Mouse (Mus musculus) heart, postnatal 10 days (tissue): ENCODE measurements at regions not wholly inside any gene's neighbourhood (a gene's known extent, or its start where the extent isn't known, plus 50 kb on each side); places are given as distances from the start of the nearest gene placed in this dataset.

Experiments
- DNase-seq, 2 experiments: peaks; one replicate each; pipeline ENCODE4 v3.0.0; 2021
- intact Hi-C: fragments of 180-260 bp; cut with DNase I; formaldehyde crosslinking; loops from one replicate; pipeline ENCODE4 v1.15.1; 2025

GRCm38 (mm10) chr14:62217971-62218370 is 74.4 kb upstream of the Rnaseh2b start:
- no peak for DNase-seq
- intact Hi-C loops: no loop called here

DNA sequence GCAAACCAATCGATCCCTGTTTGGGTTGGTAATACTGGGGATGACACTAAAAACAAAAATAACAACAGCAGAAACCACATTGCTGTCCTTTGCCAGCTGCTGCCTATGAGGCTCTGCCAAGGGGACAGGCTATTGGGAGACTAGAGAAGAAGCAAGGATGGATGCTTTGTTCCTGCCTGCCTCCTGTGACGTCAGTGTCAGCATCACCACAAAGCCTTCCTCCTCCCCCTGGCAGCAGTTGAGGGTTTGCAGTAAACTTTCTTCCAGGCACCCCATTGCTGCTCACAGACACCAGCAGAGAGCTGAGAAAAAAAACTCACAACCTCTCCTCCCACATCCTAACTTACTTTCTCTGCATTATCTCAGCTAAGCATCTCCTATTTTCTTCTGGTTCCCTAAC is 73.7 kb upstream of the Rnaseh2b start:
- no peak for DNase-seq
- intact Hi-C loops: no loop called here

DNA sequence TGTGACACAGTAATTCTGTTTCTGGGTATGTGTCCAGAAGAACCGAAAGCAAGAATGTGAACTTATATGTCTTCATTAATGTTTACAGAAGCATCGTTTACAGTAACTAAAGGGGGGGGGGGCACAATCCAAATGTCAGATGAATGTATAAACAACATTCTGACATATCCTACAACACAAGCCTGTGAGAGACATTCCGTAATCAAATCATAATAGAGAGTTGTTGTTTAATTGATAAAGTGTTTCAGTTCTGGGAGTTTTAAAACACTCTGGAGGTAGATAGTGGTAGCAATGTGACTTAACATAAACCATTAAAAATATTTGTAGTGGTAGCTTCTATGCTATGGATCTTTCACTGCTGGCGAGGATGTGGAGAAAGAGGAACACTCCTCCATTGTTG is 71.6 kb upstream of the Rnaseh2b start:
- intact Hi-C loops: no loop called here
- DNase-seq: no peak
